In genomic region chr5:101000436-101000835, GRCm38 (mm10) we compare ENCODE assay signal across 34 mouse cellular contexts.
"Had no signal": no experiment of that assay in that cellular context is flagged by ENCODE, and none has a peak within 500 bp of the region (broad histone marks: within the 10 kb centered on the region; RNA-seq: fewer than 3 reads in every experiment).

No protein-coding gene starts in this region.

- H3K36me3 ChIP-seq: heart, embryonic 10.5 days; heart, embryonic 12.5 days; heart, embryonic 13.5 days; heart, embryonic 15.5 days; hindbrain, embryonic 10.5 days; hindbrain, embryonic 12.5 days; hindbrain, embryonic 13.5 days; hindbrain, embryonic 15.5 days; intestine, embryonic 15.5 days; kidney, embryonic 15.5 days had no signal

- H3K9ac ChIP-seq: heart, embryonic 12.5 days; heart, embryonic 13.5 days; heart, embryonic 15.5 days; hindbrain, embryonic 12.5 days; hindbrain, embryonic 13.5 days; hindbrain, embryonic 14.5 days; hindbrain, embryonic 15.5 days; intestine, embryonic 15.5 days; kidney, embryonic 15.5 days had no signal

- H3K27me3 ChIP-seq: heart, embryonic 12.5 days; heart, embryonic 13.5 days; heart, embryonic 15.5 days; hindbrain, embryonic 12.5 days; hindbrain, embryonic 15.5 days; intestine, embryonic 15.5 days; kidney, embryonic 15.5 days had no signal

- H3K4me3 ChIP-seq: heart, embryonic 10.5 days; heart, embryonic 12.5 days; heart, embryonic 13.5 days; heart, embryonic 15.5 days; hindbrain, embryonic 10.5 days; hindbrain, embryonic 12.5 days; hindbrain, embryonic 13.5 days; hindbrain, embryonic 15.5 days; intestine, embryonic 15.5 days; kidney, embryonic 15.5 days; layer of hippocampus, adult 2 months had no signal

- DNase-seq: heart, postnatal 10 days; heart, postnatal 14 days; heart, postnatal 4 days; kidney, adult 11 months; kidney, adult 18-20 months; kidney, adult 2 months; kidney, adult 8-10 months; kidney, adult 9 months; kidney, postnatal 10 days; kidney, postnatal 14 days; kidney, postnatal 25 days; kidney, postnatal 36 days; kidney, postnatal 4 days; layer of hippocampus, adult 9-11 months; layer of hippocampus, postnatal 36 days had no signal

- H3K27ac ChIP-seq: heart, embryonic 10.5 days; heart, embryonic 13.5 days; heart, embryonic 15.5 days; hindbrain, embryonic 10.5 days; hindbrain, embryonic 12.5 days; hindbrain, embryonic 13.5 days; hindbrain, embryonic 14.5 days; hindbrain, embryonic 15.5 days; hindbrain, postnatal 0 days; intestine, embryonic 15.5 days; kidney, embryonic 15.5 days; kidney, postnatal 0 days; layer of hippocampus, adult 2 months had no signal

- H3K4me1 ChIP-seq: heart, embryonic 15.5 days; hindbrain, embryonic 10.5 days; hindbrain, embryonic 12.5 days; hindbrain, embryonic 15.5 days; intestine, embryonic 15.5 days; kidney, embryonic 15.5 days had no signal

- H3K9me3 ChIP-seq: heart, embryonic 10.5 days; heart, embryonic 12.5 days; heart, embryonic 13.5 days; heart, embryonic 15.5 days; hindbrain, embryonic 10.5 days; hindbrain, embryonic 12.5 days; hindbrain, embryonic 13.5 days; hindbrain, embryonic 15.5 days; intestine, embryonic 15.5 days; kidney, embryonic 15.5 days had no signal

- ATAC-seq: hindbrain, embryonic 16.5 days; hindbrain, postnatal 0 days; inflammation-experienced regulatory T-cells, adult 6 months; intestine, embryonic 15.5 days; intestine, embryonic 16.5 days; intestine, postnatal 0 days had no signal

- H3K4me2 ChIP-seq: heart, embryonic 11.5 days; heart, embryonic 12.5 days; heart, embryonic 13.5 days; heart, embryonic 15.5 days; hindbrain, embryonic 12.5 days; hindbrain, embryonic 13.5 days; hindbrain, embryonic 14.5 days; hindbrain, embryonic 15.5 days; intestine, embryonic 15.5 days; kidney, embryonic 15.5 days had no signal
